Mouse (Mus musculus) left cerebral cortex, postnatal 10 days (tissue): Measurements from ENCODE around the gene Macrod1. TPM values are rescaled to one million over a fixed set of nuclear protein-coding genes. Genes with fewer than 3 reads are reported as not detected.

Experiments
- DNase-seq, 2 experiments: peaks; one replicate each; pipeline ENCODE4 v3.0.0; 2021 to 2022; ENCODE audit warnings: low spot score in 2 of 2, mixed read lengths in 1 of 2; ENCODE audit errors: extremely low spot score in 1 of 2
- intact Hi-C: fragments of 180-260 bp; cut with DNase I; formaldehyde crosslinking; loops from one replicate; pipeline ENCODE4 v1.15.1; 2025
- total RNA-seq, 2 experiments: library from RNA; stranded (reverse); gene quantifications; 2 replicates each; pipeline ENCODE4 v1.2.3; 2021

Gene Macrod1
- 1 to 10 TPM; 8.0 to 8.9 TPM for total RNA-seq

DNA sequence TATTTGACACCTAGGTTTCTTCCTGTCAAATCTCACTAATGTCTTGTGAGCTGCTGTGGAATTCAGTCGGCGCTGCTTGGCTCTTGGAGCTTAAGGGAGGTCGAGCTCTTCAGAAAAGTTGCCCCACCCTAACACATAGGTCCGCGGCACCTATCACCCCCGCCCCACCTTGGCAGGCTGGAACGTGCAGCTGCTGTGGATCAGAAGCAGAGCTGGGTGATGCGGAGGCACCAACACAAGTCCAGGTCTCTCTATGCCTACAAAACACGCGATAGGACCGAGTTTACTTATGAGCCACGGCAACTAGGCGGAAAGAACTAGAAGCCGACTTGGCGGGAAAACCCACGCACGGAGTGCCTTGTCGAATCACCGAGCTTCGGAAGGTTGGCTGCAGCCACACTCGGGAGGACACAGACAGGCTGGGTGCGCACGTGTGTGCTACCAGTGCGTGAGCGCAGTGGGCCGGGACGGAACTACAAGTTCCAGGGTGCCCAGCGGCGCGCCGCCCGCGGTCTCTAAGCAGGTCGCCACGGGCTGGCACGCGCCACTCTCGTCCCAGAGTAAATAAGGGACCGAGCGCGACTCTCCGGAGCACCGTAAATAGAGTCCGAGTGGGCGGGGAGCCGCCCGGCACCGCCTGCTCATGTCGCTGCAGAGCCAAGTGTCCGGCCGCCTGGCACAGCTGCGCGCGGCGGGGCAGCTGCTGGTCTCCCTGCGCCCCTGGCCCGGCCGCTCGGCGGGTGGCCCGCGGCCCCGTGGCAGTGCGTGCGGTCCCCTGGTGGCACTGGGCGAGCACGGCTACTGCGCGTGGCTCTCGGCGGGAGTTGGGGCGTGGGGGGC lies at the start of gene Macrod1:
Gene Macrod1 (plus strand): TSS at position 563 of the 840 bp plus-strand sequence.
- intact Hi-C loops = no loop called here
- peak; percentile 70 to 87 for DNase-seq

DNA sequence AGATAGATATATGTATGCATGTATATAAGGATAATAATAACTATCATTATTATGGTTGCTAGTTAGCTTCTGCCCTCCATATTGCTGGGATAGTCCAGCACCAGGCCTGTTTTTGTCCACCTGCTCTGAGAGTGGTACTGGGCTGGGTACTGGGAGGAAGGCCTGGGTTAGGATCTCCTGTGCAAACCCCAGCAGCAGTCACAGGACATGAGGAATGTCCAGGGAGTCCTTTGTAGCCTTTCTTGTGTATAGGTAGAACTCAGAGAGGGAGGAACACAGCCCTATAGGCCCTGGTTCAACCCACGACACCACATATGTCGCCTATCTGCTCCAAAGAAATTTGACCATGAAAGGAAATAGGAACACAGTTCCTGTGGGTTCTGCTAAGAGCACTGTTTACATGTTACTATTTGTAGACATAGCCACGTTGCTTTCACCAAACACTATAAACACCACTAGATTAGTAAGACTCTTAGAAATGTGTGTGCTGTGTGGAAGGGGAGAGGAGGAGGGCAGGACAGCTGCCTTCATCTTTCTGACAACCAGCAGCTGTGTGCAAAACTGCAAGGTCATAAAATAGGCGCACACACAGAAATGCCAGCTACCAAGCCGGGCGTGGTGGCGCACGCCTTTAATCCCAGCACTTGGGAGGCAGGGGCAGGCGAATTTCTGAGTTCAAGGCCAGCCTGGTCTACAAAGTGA lies 49.6 kb upstream of the Macrod1 start:
- intact Hi-C loops = no loop called here
- DNase-seq = no peak

DNA sequence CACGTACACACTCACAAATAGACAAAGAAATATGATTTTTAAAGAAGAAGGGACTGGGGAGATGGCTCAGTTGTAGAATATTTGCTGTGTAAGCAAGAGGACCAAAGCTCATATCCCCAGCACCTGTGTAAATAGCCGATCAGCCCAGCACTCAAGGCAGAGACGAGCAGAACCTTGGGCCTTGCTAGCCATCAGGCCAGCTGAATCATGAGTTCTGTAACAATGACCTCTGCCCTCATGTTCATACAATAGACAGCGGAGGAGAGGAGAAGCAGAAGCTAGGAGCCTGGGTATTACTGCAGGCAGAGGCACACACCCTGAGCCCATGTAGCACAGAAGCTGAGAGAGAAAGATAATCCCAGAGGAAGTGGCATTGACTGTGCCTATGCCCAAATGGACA lies 44.2 kb upstream of the Macrod1 start:
- no peak for DNase-seq
- intact Hi-C loops = no loop called here

DNA sequence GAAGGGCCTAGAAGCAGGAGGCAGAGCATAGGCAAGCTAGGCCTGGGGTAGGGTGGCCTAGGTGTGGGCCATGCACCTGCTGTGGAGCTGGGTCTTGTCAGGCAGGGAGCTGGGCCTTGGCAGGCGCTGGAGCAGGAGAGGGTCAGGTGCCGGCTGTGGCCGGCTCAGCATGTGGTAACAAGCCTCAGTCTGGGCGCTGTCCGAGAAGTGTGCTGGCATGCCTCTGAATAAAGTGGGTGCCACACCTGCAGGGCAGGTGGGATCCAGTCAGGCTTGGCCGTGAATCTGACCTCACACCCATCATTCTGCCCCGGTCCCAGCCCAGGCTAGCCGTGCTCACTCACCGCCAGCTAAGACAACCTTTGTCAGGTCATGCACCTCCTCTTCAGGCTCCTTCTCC lies 42.6 kb upstream of the Macrod1 start:
- DNase-seq = no peak
- intact Hi-C loops = no loop called here

DNA sequence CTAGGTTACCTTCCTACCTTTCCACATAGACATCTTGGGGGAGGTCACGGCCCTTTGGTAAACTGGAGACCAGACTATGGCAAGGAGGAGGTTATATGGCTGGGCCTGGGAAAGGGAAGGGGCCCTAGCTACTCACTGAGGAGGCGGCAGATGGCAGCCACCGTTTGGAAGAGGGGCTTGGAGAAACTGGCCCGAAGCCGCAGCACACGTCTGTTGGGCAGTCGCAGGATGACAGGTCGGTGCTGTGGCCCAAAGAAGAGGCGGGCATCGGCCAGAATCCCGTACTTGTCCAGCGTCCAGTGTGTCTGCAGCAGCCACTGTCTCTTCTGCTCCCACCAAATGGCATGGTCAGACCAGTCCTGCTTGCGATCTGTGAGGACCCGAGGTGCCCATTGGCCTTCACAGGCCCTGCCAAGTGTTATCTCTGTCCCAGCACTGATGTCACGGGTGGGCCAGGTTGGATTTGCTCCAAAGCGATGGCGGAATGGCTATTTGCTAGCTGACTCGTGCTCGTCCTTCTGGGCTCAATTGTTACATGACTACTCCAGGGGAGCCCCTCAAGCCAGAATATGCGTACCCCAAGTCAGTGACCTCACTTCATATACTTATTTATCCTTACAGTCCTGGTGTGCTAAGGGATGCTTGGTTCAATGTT lies 42.0 kb upstream of the Macrod1 start:
- DNase-seq = no peak
- intact Hi-C loops = no loop called here

DNA sequence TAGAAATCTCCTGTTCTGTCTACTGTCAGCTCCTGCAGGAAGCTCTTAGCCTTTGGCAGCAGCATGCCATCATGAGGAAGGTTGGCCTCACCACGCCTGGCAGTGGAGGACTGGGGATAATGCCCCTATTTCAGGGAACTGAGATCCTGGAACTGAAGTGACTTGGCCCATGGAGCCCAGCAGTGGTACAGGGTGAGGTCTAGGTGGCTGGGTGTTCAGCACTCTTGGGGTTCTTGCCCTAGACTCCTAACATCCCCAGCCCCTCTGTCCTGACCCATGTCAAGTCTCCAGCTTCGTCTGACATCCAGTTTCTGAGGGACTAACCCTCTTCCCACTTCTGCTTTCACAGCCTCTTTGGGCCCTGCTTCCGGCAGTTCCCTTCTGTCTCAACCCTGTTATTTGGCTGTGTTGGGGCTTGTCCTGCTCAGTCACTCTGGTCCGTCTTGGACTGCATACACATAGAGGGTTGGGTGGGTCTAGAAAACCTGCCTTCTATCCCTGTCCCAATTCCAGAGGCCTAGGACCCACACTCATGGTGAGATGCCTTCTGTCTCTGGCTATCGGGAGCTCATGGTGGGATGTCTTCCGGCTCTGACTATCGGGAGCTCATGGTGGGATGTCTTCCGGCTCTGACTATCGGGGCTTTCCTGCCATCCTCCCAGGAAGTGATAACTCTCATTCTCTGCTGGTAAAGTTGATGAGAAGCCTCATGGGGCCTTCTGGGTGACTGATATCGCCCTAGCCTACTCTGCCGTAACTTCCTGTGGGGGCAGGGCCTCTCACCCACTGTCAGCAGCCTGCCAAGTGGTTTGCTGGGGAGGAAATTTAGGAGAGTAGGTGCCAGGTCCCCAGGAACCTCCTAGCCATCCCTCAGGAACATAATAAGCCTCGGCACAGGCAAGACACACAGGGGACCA lies 38.8 kb upstream of the Macrod1 start:
- intact Hi-C loops = no loop called here

DNA sequence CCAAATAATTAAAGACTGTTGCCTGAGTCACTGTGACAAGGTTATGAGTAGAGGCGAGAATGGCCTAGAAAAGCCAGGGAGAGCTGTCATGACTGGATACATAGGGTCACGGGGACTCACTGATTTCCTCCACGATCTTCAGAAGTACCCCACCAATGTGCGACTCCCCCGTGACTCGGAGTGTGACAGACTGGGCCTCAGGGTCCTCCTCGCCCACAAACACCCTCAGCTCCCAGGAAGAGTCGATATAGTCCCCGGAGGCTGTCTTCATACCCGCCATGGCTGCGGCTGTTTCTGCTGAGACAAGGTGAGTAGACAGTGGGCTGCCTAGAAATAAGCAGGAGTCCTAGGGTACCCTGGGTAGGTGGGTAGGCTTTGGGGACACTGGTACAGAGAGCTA lies 38.1 kb upstream of the Macrod1 start:
- intact Hi-C loops = no loop called here
- no peak for DNase-seq

More for the DNA sequence above, 38.8 kb upstream of the Macrod1 start:
- DNase-seq = no peak

DNA sequence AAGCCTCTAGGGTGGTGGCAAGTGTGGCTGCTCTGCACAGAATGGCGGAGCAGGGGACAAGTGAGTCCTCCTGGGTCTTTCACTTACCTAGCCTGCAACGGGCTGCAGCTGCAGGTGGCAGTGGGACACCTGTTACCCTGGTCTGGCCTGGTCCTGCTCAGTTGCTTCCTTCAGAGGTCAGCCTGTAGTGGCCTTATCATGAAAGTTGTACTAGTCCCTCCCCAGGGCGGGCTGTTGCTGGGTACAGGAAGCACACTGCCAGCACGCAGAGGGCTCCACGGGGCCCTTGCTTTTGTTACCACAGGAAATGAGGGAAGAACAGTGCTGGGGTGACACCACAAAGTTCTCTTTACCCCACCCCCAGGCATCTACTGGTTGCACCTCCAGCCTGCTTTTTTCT lies 37.4 kb upstream of the Macrod1 start, which contains the start of gene Fermt3:
Gene Fermt3 (minus strand): TSS at position 279 of the 400 bp plus-strand sequence.
- intact Hi-C loops = no loop called here
- DNase-seq = peak in 1 of 2 experiments; percentile 63

DNA sequence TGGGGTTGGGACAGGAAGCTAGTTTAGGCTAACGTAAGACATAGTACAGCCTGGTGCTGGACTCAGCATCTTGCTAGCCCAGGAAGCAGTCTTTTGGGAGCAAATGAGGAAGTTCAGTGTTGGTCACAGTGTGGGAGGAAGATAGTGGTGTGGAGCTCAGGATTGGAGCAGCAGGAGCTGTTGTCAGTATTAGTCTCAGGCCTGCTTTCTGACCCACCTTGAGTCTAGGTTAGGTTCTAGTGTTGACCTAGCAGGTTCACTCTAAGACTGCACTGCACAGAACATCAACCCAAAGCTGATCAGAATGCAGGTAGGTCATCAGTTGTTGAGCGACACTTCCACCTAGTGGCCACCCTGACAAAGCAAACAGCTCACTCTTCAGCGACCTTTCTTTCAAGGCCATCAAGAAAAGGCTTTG lies 36.4 kb upstream of the Macrod1 start:
- DNase-seq = peak in 1 of 2 experiments; percentile 53
- intact Hi-C loops = loop anchor here (10.0 kb wide), 1 partner anchor 95 kb away; the partner anchor contains the start of genes Catsperz and Esrra

DNA sequence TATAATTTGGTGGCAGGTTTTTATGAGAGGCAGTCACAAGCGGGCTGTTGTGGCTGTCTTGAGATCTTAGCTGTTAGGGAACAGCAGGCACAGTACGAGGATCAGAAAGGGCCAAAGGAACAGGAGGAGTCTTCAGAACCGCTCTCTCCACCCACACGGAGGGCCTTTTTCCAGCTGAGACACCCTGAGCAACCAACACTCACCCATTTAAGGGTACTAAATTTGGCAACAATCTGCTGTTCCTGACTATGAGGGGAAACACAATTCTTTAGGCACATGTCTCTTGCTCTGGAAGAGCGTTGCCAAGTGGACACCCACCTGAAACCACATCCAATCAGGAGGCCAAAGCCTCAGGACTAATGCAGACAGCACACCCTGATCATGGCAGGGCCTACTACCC lies 27.1 kb upstream of the Macrod1 start:
- no peak for DNase-seq
- intact Hi-C loops = loop anchor here (10.0 kb wide), 1 partner anchor 105 kb away; the partner anchor contains the start of genes Catsperz and Esrra

DNA sequence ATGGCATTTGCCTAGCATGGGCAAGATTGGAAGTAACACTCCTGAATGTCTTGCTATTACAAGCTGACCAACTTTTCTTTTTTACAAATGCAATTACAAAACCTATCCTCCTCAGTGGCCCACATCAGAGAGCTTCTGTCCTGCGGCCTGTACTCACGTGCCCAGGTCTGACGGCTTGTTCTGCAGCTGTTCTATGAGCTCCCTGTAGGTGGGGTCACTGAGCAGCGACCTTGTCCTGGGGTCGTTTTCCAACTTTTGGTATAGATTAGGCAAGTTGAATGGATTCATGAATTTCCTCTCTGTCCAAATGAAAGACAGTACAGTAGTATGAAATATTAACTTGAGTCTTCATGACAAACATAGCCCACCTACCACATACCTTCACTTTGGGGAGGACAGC lies 22.6 kb upstream of the Macrod1 start:
- intact Hi-C loops = no loop called here
- DNase-seq = no peak

DNA sequence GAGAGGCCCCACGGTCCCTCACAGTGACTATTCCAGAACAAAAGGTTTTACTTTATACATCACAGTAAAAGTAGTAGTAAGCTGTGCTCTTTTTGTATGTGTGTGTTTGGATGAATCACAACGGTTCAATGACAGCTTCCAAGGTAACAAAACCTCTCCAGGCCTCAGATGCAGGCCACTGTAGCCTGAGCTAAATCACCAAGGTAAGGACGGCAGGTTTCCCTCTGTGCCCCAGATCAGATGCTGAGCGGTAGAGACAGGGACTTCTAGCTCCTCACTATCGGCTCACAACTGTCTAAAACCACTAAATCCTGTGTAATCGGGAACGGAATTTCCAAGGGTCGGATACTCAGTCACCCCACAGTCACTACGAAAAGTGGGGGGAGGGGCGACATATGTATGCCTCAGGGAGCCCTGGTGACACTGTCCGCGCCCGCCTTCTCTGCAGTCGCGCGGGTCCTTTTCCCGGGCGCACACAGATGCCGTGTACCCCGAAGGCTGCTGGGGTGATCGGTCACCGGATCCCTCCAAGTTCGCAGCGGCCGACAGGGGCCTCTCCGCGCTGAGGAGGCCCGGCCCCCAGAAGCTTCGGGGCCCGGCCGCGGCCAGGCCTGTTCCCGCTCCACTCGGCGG lies 17.4 kb upstream of the Macrod1 start:
- intact Hi-C loops = no loop called here
- DNase-seq = peak in 1 of 2 experiments; percentile 81

DNA sequence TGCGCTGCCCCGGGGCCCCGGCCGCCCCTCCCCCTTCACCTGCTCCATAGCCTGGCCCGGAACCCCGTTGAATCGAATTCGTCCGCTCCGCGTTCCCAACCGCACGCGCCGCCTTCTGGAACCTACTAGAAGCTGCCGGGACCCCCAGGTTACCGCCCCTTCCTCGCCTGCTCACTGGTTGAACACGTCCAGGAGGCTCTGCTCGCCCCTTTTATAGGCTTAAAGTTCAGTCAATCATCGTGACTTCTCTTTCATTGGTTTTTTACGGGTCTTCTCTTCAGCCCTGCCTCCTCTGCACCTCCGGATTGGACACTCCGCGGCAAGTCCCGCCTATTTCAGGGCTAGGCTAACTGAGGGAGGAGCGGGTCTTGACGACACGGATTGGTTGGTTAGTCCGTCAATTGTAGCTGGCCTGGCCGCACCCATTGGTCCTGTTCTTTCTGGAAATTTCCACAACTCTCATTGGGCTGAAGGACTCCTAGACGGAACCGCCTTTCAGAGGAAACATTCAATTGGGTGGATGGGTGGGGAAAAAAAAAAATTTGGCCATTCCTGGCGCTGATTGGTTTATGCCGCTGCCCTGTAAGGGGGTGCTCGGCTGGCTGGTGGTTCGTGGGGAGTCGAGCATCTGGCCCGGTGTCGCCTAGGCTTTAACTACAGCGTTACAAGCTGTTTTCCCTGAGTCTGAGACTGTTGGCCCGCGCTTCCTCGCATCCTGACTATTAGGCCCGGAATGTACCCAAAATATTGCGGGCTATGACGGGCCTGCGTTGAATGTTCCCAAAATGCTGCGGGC lies 16.6 kb upstream of the Macrod1 start, which contains the start of gene Stip1:
Gene Stip1 (minus strand): TSS at position 127 of the 796 bp plus-strand sequence.
- peak; percentile 99 to 100 for DNase-seq
- intact Hi-C loops = no loop called here

DNA sequence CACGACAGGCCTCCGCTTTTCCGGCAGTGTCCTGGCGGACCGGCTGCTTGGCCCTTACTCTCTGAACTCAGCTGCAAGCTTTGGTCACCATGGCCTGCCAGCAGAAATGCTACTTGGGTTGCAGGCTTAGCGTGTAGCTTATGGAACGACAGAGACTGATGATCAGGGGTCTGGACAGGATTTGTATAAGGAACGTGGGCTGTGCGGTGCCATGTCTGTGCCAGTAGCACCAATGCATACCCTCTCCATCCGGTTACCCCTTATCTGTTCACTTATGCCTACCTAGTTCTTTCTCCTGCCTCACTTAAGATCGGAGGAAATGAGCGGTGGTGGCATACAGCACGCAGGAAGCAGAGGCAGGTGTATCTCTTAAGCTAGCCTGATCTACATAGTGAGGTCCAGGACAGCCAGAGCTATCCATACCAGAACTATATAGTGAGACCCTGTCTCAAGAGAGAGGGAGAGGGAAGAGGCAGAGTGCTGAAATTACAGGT lies 15.9 kb upstream of the Macrod1 start:
- no peak for DNase-seq
- intact Hi-C loops = no loop called here

DNA sequence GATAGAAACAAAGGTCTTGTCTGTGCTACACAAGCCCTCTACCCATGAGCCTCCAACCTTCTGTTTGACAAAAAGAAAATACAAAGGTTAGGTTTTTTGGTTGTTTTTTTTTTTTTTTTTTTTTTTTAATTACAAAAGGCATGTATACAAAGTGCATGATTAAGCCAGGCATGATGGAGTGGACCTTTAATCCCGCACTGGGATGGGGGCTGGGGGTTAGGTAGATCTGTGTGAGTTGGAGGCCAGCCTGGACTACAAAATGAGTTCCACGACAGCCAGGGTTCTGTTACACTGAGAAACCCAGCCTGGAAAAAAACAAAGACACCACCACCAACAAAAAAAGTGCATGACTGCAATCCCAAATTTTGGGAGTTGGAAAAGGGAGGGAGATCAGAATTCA lies 15.4 kb upstream of the Macrod1 start:
- no peak for DNase-seq

DNA sequence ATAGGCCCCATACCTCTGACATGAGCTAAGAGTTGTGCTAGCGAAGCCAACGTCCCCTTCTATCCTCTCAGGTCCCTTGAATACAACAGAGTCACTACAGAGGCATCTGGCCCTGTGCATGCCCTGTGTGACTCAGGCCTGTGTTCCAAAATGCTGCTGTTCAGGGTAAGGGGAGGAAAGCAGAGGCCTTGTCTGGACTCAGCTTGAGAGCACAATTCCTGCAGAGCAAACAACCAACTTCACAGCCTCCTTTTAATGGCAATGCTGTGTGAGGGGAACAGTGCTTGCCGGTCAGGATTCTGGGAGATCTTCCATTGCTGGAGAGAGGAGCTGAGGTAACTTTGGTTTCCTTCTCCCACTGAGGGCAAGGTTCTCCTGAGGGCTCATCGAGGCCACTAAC lies 12.3 kb upstream of the Macrod1 start:
- no peak for DNase-seq
- intact Hi-C loops = no loop called here

More for the DNA sequence above, 15.4 kb upstream of the Macrod1 start:
- intact Hi-C loops = no loop called here

DNA sequence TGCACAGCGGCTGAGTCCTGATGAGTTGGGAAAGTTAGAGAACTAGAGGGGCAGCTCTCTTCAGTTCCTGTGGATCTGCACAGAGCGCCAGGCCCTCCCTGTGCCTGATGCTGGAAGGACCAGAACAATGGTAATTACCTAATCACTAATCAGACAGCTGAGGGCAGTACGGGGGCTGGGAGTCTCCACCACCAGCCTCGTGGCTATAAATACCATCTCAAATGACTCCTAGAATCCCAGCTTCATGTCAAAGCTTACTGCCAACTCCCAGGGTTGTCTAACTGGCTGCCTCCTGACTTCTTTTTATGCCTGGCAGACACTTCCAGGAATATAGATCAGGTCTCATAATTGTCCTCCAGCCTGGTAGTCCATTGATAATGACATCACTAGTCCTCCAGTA lies 11.9 kb upstream of the Macrod1 start:
- intact Hi-C loops = no loop called here
- DNase-seq = no peak
